Mouse (Mus musculus) right cerebral cortex, postnatal 36 days (tissue): ENCODE measurements around the gene Rims1.

ENCODE experiments used
- DNase-seq, 2 experiments: peaks; one replicate each; pipeline ENCODE4 v3.0.0; 2022; ENCODE audit warnings: low spot score in 2 of 2, mixed read lengths in 1 of 2

The Rims1 gene

DNA sequence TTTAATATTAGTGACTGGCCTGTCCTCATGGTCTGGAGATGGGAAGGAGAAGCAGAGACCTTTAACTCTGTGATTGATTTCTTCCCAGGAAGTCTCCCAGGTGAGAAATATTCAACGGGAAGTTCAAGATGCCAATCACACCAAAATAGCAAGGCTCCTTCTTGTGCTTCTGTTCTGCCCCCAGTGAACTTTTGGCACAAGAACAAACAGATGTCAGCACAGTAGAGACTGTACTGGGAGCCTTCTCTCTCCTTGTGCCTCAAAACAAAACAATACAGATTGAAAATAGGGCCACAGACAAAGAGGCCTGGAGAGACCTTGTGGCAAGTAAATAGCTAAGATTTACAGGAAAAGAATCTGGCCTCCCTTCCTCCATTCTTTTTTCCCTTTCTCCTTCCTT is 110.7 kb downstream of the Rims1 start:
- DNase-seq, result no peak

GRCm38 (mm10) chr1:22694514-22694913 is 111.3 kb downstream of the Rims1 start:
- no peak for DNase-seq

GRCm38 (mm10) chr1:22683455-22683854 is 122.3 kb downstream of the Rims1 start:
- DNase-seq, result no peak

- no peak for DNase-seq
These were observed 141.6 kb downstream of the Rims1 start for GRCm38 (mm10) chr1:22664196-22664595.

GRCm38 (mm10) chr1:22661825-22662224 is 144.0 kb downstream of the Rims1 start:
- DNase-seq, result no peak

DNA sequence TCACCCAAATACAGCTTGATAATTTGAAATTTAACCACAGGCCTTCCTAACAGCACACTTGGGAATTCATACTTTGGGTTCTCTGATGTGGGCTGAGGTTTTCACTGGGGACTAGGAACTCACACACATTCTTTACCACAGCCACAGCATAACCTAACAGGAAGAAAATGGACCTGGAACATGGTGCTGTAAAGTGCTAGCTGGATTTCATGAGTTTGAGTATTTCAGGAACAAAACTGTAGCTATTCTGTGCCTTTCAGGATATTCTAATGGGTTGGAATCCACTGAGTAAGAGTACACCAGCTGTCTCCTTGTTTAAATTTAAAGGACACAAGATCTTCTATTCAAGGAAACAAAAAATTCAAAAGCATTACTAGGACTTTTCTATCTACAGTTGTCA is 149.8 kb downstream of the Rims1 start:
- peak in 1 of 2 experiments; percentile 51 for DNase-seq

DNA sequence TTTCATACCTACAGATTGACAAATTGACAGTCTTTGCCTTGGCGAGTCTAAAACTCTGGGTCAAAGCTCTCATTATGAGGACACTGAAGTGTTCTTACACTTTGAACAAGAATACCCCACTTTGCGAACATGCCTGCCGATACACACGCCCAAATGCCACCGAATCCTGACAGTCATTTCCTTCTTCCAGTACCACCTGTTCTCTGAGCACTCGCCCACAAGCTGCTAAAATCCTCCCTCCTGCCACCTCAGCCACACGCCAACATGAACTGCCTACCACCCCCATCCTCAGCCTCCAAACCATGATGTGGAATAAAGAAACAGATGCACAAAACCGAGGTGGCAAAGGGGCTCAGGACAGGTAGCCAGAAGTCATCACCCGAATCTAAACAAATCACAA is 150.9 kb downstream of the Rims1 start:
- peak; percentile 44 to 68 for DNase-seq

GRCm38 (mm10) chr1:22650588-22650987 is 155.2 kb downstream of the Rims1 start:
- no peak for DNase-seq

DNA sequence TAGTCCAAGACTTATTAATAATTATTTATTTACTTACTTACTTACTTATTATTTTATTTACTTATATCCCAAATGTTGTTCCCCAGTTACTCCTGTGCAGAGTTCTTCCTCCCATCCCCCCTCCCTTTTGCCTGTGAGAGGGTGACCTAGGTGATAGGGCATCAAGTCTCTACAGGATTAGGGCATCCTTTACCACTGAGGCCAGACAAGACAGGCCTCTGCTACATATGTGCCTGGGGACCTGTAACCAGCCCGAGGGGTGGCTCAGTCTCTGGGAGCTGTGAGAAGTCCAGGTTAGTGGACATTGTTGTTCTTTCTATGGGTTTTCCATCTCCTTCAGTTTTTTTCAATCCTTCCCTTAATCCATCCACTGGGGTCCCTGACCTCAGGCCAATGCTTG is 156.4 kb downstream of the Rims1 start:
- no peak for DNase-seq

GRCm38 (mm10) chr1:22645257-22645656 is 160.5 kb downstream of the Rims1 start:
- DNase-seq, result no peak

- no peak for DNase-seq
These were observed 165.2 kb downstream of the Rims1 start for GRCm38 (mm10) chr1:22640568-22640967.

- DNase-seq, result no peak
These were observed 166.1 kb downstream of the Rims1 start for GRCm38 (mm10) chr1:22639702-22640101.

DNA sequence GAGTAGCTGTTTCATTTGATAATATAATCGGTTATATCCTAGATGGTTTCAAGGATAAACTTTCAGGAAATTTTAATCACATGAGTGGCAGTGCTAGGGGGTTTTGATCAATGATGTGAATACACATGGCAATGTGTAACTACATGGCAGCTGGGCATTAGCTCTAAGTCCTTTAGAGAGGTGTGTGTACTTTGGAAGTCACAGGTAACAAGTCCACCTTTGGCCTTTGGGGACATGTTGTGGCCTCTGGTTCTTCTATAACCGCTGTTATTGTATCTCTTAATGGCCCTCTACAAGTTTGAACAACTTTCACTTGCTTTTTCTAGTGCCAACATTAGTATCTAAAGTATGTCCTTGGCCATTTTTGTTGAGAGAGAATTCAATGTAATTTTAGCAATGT is 171.9 kb downstream of the Rims1 start:
- no peak for DNase-seq

DNA sequence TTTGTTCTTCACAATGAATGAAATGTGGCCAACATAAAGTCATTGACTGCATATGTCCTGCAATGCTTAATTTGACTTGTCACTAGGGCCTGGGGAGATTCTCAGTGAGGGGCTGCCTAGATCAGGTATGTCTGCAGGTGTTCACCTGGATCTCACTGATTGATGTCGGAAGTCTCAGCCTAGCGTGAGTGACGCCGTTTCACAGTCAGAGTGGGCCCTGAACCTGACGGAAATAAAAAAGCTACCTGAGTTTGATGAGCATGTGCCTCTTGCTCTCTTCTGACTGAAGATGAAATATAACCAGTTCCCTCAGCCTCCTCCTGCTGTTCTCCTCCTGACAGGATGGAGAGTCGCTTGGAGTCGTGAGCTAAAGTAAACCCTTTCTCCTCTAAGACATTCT is 173.2 kb downstream of the Rims1 start:
- DNase-seq, result no peak

DNA sequence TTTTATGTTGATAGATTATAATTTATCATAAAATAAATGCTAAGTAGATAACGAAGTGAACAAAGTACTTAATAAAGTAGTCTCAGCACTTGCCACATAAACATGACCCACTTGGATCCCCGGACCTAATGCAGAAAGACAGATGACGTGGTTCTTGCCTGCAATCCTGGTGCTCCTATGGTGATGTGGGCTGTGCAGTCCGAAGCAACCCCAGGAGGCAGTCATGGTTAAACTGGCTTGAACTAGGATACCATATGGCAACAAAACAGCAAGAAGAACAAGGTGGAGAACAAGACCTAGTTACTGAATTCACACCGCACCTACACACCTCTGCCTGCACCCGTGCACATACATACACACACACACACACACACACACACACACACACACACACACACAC is 173.8 kb downstream of the Rims1 start:
- no peak for DNase-seq

GRCm38 (mm10) chr1:22629011-22629410 is 176.8 kb downstream of the Rims1 start:
- no peak for DNase-seq

DNA sequence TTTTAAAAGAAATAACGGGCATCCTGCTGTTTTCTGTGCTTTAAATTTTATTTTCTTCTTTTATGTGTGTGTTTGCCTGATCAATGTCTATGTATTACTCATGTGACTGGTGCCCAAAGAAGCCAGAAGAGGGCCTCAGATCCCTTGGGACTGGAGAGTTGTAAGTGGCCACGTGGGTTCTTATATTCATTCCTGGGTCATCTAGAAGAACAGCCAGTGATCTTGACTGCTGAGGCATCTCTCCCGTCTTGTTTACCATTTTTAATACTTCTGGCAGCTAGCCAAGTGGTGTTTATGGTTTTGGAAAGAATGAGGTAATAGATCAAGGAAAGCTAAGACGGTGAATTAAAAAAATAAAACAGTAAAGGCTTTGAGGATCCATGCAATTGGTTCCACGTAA is 178.8 kb downstream of the Rims1 start:
- no peak for DNase-seq

DNA sequence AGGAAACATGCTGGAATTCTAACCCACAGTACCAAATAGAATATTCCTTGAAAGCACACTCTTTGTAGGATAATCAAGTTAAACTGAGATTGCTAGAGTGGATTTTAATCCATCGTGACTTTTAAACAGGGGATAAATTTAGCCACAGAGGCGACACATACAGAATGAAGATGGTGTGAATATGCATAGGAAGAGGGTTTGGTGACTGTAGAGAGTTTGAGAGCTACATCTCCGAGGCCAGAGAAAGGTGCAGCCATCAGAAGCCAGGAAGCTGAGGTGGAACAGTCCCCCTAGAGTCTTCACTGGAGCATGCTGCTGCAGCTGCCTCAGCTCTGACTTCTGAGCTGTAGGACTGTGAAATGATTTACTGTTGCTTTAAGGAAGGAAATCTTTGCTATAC is 179.5 kb downstream of the Rims1 start:
- no peak for DNase-seq

- no peak for DNase-seq
These were observed 185.0 kb downstream of the Rims1 start for GRCm38 (mm10) chr1:22620827-22621226.

DNA sequence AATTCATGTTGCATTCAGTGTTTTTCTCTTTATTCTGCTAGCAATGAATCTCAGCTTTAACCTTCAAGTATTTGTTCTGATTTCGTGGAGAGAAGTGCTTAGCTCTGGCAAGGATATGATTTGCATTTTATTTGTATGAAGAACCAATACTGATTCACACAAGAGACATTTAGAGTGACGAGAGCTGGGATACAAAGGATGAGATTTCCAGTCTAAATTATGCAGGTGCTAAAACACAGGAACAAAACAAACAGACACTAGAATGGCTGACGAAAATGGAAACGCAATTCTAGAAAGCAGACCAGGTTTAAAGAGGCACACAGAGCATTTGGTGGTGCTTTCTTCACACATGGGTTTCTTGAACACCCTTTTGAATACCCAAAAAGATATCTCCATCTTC is 190.2 kb downstream of the Rims1 start:
- DNase-seq, result no peak

GRCm38 (mm10) chr1:22613609-22614008 is 192.2 kb downstream of the Rims1 start:
- no peak for DNase-seq

DNA sequence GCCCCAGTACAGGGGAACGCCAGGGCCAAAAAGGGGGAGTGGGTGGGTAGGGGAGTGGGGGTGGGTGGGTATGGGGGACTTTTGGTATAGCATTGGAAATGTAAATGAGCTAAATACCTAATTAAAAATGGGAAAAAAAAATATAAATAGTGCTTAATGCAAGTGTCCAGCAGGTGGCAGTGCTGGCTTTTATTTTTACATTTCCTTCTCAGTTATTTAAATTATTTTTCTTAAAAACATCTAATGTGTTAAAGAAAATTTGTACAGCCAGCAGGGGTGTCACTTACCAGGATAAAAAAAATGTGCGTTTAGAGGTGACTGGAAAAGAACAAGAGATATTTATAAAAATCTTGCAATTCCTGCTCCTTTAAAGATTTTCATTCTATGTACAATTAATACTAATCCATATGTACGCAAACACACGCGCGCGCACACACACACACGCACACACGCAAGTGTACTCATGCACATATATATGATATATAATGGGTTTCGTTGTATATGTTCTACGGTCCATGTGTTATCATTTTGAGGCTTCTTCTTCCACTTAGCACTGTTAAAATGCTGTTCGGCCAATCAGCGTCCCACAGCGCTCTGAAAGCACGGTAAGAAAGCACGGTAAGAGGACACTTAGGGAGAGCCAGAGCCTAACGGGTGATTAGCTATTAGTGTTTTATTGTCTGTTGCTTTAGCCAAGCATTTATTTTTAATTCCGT is 201.3 kb downstream of the Rims1 start:
- DNase-seq, result no peak

- no peak for DNase-seq
These were observed 209.6 kb downstream of the Rims1 start for GRCm38 (mm10) chr1:22596197-22596596.

DNA sequence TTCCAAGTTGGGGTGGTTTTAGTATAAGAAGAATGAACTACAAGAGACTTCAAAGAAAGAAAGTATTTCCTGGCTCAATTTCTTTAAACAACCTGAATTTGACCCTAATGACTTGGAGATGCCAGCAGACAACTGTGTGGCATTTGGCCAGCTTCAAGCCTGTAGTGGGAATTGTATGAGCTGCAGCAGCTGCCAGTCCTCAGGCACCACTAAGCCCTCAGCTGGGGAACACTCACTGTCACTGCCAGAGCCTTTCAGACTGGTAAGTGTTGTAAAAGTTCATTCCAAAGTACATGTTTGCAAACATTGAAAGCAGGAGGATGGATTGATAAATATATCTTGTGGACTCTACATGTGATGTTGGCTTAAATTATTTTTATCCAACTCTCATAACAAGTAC is 211.0 kb downstream of the Rims1 start:
- no peak for DNase-seq
